Mouse (Mus musculus): ENCODE measurements around the gene Tbxas1. TPM values are rescaled to one million over a fixed set of nuclear protein-coding genes. Genes with fewer than 3 reads are reported as not detected.

Tbxas1 gene
- total RNA-seq (2022), result 1 to 10 TPM; 3.1 to 8.2 (median 5.0) TPM

DNA sequence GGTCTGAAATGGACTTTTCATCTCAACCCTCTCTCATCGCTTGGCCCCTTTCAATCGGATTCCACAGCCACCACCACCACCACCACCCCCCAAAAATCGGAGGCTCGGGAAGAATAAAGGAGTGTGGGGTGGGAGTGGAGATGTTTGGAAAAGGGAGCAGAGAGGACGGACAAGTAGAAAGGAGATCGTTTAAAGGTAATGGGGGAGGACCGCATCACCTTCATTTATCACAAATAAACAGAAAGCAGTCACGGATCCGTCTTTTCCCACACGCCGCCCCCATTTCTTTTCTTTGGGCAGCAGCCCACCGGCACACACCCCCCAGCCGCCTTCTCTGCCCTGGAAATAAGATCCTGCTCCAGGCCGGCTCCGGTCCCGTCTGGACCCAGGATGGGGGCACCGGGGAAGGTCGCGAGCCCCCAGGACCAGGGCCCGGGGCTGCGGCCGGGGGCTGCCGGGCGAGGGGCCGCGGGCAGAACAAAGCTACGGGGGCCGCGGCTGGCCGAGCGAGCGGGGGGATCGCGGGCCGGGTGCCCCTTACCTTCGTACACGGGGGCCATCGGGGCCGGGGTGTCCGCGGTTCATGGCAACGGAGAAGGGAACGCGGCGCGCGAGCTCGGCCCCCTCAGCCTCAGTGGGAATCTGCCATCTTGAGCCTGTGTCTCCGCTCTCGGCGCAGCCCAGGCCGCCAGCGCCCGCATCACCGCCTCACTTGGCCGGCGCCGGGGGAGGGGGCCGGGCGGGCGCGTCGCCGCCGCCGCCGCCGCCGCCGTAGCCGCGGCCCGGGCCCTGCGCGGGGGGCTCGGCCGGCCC, at the start of gene Tbxas1:
Gene Tbxas1 (plus strand): TSS at position 147 of the 813 bp plus-strand sequence.
- DNase-seq (ENCODE audit: low spot score in 2 of 2), result peak; percentile 19 to 21

DNA sequence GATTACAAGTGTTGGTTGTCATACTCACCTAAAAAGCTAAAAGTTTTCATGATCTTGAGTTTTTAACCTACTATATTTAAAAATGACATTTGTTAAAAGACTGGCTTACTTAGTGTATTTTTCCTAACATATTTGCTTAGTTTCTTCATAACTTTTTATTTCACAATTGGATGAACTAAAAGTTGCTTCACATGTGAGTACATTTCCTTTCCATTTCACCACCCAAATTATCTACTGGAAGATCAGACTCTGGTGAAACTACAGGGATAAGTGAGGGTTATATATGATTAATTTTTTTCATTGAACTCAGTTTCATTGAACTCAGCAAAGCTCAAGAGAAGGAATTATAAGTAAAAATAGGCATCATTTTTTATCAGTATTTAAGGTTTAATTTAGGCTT, 49.3 kb upstream of the Tbxas1 start:
- no peak for DNase-seq (ENCODE audit: low spot score in 2 of 2)

DNA sequence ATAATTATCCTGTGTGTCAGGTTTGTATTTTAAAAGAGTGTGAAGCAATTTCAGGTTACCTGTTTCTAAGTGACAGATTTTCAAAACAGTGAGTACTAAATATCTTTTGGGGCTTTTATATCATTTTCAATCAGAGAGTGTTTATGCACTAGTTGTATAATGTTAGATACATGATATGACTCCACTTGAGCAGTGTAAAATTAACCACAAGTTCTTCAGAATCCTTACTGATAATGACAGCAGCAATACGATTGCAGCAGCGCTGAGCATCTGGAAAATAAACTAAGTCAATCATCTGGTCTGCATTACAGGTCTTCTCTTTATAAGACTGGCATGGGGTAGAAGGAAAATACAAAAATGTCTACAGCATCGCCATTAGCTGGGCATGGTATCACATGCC, 48.3 kb upstream of the Tbxas1 start:
- no peak for DNase-seq (ENCODE audit: low spot score in 2 of 2)

DNA sequence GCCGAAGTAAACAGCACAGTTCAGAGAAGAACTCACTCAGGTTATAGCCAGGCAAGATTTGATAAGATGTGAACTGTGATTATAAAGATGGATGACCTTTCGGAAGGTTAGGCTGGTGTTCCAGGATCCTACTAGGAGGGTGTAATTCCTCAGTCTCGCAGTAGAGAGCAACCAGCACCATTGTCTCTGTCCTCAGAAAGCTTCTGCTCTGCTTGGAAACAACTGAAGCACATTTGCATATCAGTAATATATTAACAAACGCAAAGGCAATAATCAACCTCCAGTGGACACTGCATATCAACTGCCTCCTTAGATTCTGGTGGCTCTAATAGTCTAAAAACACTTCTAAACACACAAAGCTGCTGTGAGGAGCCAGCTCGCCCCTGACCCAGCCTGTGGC, 47.8 kb upstream of the Tbxas1 start:
- DNase-seq (ENCODE audit: low spot score in 2 of 2), result no peak

DNA sequence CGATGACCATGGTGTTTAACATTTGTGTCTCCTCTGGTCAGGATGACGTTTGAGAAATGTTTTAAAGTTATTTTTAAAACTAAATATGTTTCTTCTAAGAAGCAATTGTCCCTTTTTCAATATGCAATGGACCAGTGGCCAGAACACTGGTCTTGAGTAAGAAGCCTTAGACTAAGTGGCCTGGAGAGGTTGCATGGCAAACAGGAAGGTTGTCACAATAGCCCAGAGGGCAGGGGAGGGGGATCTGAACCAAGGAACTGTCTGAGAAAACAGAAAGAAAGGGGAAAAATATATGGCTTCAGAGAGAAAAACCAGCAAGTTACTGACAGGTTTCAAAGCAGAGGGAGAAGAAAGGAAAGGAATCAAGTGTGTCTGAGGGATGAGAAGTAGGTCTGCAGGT, 47.0 kb upstream of the Tbxas1 start:
- no peak for DNase-seq (ENCODE audit: low spot score in 2 of 2)

DNA sequence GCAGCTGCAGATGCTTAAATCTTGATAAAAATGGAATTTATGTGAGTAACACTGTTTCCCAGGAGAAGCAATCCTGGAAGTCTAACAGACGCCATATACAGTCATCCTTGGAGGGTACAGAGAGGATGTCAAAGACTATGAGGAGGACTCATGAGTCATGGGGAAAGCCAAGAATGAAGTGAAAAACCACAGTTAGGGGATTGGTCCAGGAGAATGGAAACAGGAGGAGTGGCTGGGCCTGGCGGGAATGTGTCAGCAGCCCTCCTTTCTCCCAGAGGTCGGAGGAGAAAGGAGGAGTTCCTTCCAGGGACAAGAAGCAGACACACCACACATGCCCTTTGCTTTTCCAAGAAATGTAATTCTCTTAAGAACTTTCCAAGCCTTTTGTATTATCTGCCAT, 45.8 kb upstream of the Tbxas1 start:
- no peak for DNase-seq (ENCODE audit: low spot score in 2 of 2)

DNA sequence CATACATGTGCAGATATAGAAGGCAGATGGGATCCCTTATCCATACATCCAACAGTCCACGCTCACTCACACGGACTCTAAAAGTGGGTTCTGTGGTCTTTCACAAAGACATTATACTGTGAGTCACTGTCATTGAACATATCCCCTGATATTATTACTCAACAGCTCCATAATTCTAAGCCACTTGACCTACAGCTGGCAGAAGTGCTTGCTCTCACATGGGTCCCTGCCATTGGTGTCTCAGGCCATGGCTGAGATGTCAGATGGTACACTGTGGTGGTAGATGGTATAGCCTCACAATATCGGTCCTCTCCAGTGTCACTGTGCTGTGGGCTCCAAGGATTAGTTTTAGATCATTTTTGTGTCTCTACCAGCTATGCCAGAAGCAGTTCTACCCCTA, 41.5 kb upstream of the Tbxas1 start:
- no peak for DNase-seq (ENCODE audit: low spot score in 2 of 2)

DNA sequence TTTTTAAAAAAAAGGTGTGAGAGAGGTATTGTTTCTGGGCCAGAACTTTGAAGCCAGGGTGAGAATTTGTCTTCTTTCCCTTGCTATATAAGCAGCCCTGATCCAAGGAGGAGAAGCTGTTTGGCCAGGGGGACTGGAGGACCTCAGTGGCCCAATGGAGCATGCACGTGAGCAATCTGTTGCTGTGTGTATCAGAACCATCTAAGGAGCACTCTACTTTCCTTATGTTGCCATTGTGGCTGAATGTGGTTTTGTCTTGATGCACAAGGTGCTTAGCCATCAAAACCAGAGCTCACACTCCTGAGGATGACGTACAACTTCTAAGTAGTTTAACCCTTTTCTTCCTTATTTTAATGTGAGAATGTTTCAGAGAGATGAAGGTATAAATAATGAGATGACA, 40.5 kb upstream of the Tbxas1 start:
- DNase-seq (ENCODE audit: low spot score in 2 of 2), result no peak

DNA sequence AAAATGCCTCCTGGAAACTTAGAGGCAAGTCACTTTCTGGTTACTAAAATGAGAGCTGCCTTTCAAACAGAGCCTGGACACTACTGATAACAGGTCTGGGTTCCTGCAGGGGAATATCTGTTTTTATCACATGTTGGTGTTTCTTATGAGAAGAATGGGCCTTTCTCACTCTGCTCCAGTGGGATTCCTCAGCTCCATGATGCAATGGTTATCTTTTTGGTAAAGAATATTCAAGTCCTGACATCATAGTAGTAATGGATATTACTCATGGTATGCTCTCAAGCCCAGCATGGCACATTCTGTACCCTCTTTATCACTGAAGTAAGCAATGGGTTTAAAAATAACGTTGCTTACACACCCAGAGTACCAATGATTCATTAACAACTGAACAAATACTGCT, 40.0 kb upstream of the Tbxas1 start:
- DNase-seq (ENCODE audit: low spot score in 2 of 2), result no peak

DNA sequence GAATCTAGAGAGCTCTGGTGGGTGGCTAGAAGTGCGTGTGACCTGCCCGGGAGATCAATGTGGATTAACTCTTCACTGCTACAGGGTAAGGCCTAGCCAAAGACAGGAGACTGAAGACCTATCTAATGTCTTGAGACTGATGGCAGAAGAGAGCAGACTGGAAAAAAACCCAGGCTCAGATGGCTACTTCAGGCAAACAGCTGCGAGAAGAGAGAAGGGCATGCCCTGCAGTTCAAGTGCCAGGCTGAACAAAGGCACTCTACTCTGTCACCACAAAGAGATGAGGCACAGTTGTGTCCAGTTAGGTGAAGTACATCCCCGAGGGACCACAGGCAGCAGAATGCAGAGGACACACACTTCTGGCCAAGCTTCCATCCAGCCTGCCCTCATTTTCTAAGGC, 37.1 kb upstream of the Tbxas1 start:
- DNase-seq (ENCODE audit: low spot score in 2 of 2), result no peak

DNA sequence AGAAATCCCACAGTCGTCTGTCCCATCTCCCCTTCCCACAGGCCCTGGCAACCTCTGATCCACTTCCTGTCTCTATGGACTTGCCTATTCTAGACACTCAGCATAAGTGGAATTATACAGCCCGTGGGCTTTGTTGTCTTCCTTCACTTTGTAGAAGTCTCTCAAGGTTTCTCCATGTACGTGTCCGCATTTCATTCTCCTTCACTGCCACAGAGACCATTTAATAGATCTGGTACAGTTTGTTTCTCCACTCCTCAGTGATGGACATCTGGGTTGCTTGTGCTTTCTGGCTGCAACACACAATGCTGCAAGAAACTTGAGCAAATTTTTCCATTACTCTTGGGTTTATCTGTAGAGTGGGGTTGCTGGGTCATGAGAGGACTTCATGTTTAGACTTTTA, 35.3 kb upstream of the Tbxas1 start:
- no peak for DNase-seq (ENCODE audit: low spot score in 2 of 2)

DNA sequence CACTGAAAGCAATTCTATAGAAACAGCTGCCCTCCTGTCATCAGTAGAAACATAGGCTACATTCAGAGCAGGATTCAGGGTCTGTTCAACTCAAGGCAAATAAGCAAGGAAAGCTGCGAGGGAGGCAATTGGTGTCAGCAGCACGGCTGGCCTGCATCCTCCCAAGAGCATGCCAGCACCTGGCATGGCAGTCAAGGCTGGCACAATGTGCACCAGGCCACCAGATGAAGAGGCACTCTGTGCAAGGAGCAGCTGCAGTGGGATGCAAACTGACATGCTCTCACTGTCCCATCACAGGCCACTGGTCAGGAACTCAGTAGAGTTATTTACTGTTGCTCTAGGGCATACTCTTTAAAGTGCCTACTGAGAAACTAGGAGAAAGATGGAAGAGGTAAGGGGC, 34.8 kb upstream of the Tbxas1 start:
- peak in 1 of 2 experiments; percentile 43 for DNase-seq (ENCODE audit: low spot score in 2 of 2)

DNA sequence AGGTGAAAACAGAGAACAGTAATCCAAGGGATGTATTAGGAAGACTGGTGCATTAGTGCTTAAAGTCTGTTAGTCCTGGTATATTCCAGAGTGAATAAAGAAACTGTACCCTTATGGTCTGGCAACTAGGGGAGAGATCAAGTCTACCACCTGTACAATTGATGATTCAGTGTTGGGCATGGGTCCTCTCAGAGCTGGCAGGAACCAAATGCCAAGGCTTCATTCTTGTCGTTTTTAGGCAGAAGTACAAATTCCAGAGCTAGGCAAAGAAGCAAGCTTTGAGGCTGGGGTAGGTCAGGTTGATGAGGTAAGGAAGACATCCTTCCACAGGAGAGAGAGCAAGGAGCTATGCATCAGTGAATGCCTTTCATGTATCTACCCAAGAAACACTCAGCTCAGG, 34.4 kb upstream of the Tbxas1 start:
- no peak for DNase-seq (ENCODE audit: low spot score in 2 of 2)

DNA sequence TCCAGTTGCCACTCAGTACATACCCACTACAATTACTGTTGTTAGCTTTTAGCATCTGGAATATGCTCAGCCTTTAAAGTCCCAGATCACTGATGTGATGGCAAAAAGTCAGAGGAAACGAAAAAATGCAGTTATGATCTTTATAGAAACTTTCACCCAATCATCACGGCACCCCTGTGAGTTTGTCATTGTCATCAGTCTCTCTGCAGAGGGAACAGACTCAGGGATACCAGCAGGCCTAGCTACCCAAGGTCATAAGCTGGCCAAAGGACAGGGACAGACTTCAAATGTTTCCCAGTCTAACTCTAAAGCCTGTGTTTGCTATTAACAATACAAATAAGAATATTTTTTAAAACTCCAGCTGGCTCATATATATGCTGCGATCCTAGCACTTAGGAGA, 33.7 kb upstream of the Tbxas1 start:
- no peak for DNase-seq (ENCODE audit: low spot score in 2 of 2)

DNA sequence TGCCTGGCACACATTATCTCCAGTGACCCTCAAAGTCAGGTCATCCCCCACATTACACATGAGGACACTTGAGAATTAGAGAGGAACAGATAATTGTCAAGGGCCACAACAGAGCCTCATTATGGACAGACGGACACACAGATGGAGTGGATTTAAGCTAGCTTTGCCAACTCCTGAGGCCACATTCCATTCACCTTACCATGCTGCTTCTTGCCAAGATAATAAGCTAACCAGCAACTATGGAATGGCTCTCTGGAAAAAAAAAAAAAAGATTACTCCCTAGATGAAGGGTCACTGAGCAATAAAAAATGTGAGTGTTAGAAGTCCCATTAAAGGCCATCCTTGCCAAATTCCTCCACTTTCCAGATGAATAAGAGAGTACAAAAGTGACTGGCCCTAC, 30.1 kb upstream of the Tbxas1 start:
- no peak for DNase-seq (ENCODE audit: low spot score in 2 of 2)

DNA sequence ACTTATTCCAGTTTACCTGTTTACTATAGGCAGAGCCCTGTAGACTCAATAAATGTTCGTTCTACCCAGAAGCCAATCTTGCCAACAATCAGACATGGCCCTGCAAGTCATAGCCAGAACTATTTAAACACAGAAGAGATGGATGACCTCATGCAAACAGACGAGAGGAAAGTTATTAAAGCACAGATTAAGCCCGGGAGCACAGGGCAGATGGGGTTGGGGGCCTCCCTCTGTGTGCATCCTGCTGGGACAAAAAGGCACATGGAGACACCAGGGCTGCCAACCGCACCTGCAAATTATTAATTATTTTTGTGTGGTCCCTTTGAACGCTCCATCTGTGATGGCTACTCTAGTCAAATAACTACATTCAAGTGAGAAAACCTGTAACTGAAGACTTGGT, 29.3 kb upstream of the Tbxas1 start:
- no peak for DNase-seq (ENCODE audit: low spot score in 2 of 2)

DNA sequence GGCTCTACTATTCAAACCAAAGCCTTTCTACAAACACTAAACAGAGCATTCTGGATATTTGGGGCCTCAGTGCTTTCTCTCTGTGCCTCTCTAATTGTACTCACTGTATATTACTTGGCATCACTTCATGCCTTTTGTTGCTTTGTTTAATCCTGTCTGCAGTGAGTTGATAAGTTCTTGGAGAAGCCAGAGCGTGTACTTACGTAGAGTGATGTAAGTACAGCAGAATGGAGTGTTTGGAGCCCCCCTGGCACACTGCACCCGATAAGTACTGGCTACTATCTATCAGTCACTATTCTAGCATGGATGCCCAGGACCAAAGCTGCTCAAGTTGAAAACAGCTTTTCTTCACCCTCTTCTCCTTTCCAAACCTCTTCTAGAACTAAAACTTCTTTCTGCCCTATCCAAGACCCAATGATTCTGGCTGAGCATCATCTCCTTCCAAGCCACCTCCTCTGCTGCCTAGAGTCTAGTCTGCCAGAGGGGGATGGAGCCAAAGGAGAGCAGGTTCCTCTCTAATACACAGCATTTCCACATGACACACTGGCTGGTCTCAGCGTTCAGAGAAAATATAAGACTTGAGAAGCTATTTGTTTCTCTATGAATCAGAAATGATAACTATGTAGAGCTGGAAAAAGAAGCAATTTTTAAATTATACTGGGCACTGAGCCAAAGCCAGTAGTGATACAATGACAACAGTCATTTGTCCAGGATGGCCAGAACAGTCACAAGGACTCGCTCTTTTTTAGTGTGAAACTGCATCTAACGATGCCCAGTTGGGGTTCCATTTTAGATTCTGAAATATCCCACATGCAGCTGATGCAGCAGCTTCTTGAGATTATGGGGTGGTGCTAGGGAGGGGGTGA, 28.6 kb upstream of the Tbxas1 start:
- DNase-seq (ENCODE audit: low spot score in 2 of 2), result no peak

DNA sequence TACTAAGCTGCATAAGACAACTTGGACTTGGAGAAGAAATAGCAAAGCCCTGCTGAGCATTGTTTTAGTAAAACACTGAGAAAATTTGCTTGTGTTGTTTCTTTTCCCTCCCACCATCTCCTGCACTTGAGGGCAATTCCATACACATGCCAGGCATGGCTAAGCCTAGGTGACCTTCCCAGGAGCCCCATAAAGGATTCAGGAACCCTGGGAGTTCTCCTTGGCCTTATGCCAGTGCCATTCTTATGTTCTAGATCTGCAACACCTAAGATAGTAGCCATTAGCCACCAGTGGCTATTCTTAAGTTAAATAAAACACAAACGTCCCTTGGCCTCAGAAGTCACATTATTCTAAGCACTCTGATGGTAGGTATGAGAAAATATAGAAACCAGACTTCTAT, 27.8 kb upstream of the Tbxas1 start:
- no peak for DNase-seq (ENCODE audit: low spot score in 2 of 2)

DNA sequence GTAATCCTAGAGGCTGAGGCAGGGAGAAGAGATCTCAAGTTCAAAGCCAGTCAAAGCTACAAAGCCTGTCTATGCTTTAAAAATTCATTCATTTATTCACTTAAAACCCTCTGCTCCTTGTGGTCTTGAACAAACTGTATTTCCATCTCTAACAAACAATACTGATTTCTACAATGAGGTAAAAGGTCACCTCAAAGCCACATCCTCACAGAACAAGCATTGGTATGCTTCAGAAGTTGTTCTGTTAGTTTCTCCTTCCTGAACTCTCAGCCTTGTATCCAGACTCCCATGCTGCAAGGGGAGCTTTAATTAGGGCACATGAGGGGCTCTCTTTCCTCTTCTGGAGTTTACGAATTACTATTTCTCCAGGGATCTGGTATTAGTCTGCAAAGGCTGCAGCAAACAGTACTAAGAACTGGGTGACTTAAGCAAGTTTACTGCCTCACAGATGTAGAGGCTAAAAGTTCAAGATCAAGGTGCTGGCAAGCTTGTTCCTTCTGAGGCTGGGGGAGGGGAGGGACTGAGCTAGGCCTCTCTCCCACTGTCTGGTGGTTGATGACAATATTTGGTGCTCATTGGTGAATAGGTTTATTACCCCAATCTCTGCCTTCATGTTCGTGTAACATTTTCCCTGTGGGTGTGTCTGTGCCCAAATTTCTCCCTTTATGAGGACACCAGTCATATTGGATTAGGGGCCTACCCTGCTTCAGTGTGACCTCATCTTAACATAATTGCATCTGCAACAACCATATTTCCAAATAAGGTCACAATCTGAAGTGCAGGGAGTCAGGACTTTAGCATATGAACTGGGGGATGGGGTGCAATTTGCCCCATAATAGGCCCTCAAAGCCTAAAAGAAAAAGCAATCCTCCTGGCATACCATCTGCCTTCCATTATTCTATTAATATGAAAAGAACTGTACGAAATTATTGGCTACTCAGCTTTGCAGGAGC, 27.0 kb upstream of the Tbxas1 start:
- DNase-seq (ENCODE audit: low spot score in 2 of 2), result no peak

DNA sequence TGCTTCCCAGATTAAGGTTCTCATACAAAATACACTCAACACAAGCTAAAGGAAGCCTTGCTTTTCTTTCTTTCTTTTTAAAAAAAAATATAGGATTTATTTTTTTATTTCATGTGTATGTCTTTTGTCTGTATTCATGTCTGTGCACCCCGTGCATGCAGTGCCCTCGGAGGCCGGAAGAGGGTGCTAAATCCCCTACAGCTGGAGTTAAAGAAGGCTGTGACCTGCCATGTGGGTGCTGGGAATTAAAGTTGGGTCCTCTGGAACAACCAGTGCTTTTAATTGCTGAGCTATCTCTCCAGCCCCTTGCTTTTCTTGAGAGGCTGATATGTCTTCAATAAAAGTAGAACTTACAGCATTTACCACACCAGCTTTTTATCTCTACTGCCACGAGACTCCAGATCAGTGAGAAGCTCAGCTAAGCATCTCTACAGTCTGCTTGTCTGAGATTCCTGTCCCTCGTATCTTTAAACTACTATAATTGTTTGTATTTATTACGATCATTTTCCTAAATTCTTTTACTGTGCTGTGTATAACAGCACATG, 24.4 kb upstream of the Tbxas1 start:
- DNase-seq (ENCODE audit: low spot score in 2 of 2), result no peak

DNA sequence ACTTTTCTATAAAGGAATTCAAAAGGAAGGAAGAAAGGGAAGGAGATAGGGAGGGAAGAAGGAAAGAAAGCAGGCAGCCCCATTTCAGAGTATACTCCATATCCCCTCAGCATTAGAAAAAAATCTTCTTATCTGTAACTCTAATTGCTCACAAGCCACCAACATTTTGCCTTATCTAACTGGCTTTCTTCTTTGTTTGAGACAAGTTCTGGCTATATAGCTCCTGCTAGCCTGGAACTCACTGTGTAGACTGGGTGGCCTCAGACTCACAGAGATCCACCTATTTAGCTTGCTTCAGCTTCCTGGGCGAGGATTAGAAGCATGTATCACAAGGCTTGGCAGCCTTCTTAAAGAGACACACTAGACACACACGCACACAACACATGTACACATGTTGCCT, 23.5 kb upstream of the Tbxas1 start:
- no peak for DNase-seq (ENCODE audit: low spot score in 2 of 2)

All from left cerebral cortex, adult 8-10 months (tissue).